10 mouse cellular contexts compared by ENCODE assay signal in the genomic region with DNA sequence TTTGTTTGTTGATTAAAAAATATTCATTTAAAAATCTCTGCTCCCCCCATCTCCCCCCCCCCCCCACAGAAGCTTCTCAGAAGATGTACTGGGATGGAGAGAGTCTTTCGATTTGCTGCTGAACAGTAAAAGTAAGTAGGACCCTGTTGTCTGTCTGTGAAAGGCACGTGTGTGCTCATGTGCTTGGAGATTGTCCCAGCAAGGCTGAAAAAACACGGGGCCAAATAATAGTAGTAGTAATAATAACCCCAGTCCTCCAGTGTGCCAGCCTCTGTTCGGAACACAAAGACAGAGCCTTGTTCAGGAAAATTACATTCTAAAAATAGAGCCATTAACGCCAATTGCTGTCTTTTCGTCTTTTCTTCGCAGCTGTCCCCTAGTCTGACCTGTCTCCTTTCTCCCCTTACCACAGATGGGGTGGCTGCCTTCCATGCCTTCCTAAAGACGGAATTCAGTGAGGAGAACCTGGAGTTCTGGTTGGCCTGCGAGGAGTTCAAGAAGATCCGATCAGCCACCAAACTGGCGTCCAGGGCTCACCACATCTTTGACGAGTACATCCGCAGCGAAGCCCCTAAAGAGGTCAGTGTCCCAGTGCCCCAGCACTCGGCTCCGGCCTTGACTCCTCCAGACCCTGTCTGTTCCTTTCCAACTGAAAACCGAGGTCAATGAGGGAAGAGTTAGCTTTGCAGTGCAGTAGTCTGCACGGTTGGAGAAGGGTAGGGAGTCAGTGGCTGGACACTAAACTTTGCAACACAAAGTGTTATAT. TPM values are rescaled to one million over a fixed set of nuclear protein-coding genes. Genes with fewer than 3 reads are reported as not detected.
DNase-seq lines count a peak whose midpoint lies in the region; ATAC-seq lines count a peak whose summit lies in the region.
"Had no signal": no experiment of that assay in that cellular context is flagged by ENCODE, and none has a peak within 500 bp of the region (broad histone marks: within the 10 kb centered on the region; RNA-seq: fewer than 3 reads in every experiment).

No protein-coding gene starts in this region.

- H3K27ac ChIP-seq in kidney, embryonic 14.5 days (ENCODE audit: low read depth, low read length): no peak overlapping the region
- H3K27ac ChIP-seq in embryonic facial prominence, embryonic 10.5 days (replicated peaks): peak overlapping the region; percentile 35; the same call in 1 of the 2 replicates
- H3K27ac ChIP-seq in hindbrain, embryonic 12.5 days: peak overlapping the region; percentile 7; the same call in 1 of the 2 replicates
- H3K27ac ChIP-seq in midbrain, embryonic 15.5 days: no peak overlapping the region

- peaks cover 4% of the 10 kb centered on the region; the same call in 1 of the 2 replicates for H3K4me1 ChIP-seq in kidney, embryonic 14.5 days (ENCODE audit: control insufficient read depth, insufficient read depth, low read length)
- H3K4me1 ChIP-seq in embryonic facial prominence, embryonic 10.5 days: peaks cover 46% of the 10 kb centered on the region
- H3K4me1 ChIP-seq in hindbrain, embryonic 12.5 days: peaks cover 44% of the 10 kb centered on the region
- peaks cover 70% of the 10 kb centered on the region for H3K4me1 ChIP-seq in midbrain, embryonic 15.5 days

- H3K27me3 ChIP-seq in kidney, embryonic 14.5 days (ENCODE audit: control insufficient read depth, insufficient read depth, low read length): peaks cover 21% of the 10 kb centered on the region
- H3K27me3 ChIP-seq in embryonic facial prominence, embryonic 10.5 days (replicated peaks; ENCODE audit: low read depth, poor library complexity, severe bottlenecking): peaks cover 61% of the 10 kb centered on the region
- H3K27me3 ChIP-seq in hindbrain, embryonic 12.5 days: peaks cover 24% of the 10 kb centered on the region
- H3K27me3 ChIP-seq in midbrain, embryonic 15.5 days (replicated peaks): no peaks in the 10 kb centered on the region

- no peaks in the 10 kb centered on the region for H3K36me3 ChIP-seq in kidney, embryonic 14.5 days (ENCODE audit: control insufficient read depth, insufficient read depth, low read length)
- H3K36me3 ChIP-seq in embryonic facial prominence, embryonic 10.5 days (replicated peaks): peaks cover 11% of the 10 kb centered on the region
- 0 out of 2 replicates have a peak, but pooled peaks cover 5% of the 10 kb centered on the region for H3K36me3 ChIP-seq in hindbrain, embryonic 12.5 days
- H3K36me3 ChIP-seq in midbrain, embryonic 15.5 days (replicated peaks): no peaks in the 10 kb centered on the region

- no peak for ATAC-seq in kidney, embryonic 14.5 days (ENCODE audit: low FRiP score, low TSS enrichment)
- ATAC-seq in hindbrain, embryonic 12.5 days (ENCODE audit: low FRiP score): no peak
- no peak for ATAC-seq in midbrain, embryonic 15.5 days (replicated peaks)
- no peak for ATAC-seq in granulocyte monocyte progenitor cell, adult 5-6 weeks (replicated peaks; ENCODE audit: poor library complexity, severe bottlenecking)

- 71% methylated on average over 18 of the region's 18 CpGs for WGBS in kidney, embryonic 14.5 days
- WGBS in embryonic facial prominence, embryonic 10.5 days: 58% methylated on average over 18 of the region's 18 CpGs
- 61% methylated on average over 18 of the region's 18 CpGs for WGBS in hindbrain, embryonic 12.5 days
- WGBS in midbrain, embryonic 15.5 days: 59% methylated on average over 18 of the region's 18 CpGs

- peak overlapping the region; percentile 30; the same call in 1 of the 2 replicates for H3K4me3 ChIP-seq in kidney, embryonic 14.5 days (ENCODE audit: low read length)
- peak overlapping the region; percentile 63 for H3K4me3 ChIP-seq in embryonic facial prominence, embryonic 10.5 days
- peak overlapping the region; percentile 38 for H3K4me3 ChIP-seq in hindbrain, embryonic 12.5 days
- peak overlapping the region; percentile 53 for H3K4me3 ChIP-seq in midbrain, embryonic 15.5 days
- H3K4me3 ChIP-seq: erythroblast, embryonic 14.5 days had no signal

- H3K4me2 ChIP-seq in kidney, embryonic 14.5 days (replicated peaks; ENCODE audit: low read depth, low read length): 0 out of 2 replicates have a peak overlapping the region, but pooled peaks have one; percentile 68
- H3K4me2 ChIP-seq in hindbrain, embryonic 12.5 days (replicated peaks): peak overlapping the region; percentile 80
- H3K4me2 ChIP-seq in midbrain, embryonic 15.5 days: peak overlapping the region; percentile 84

- no peak overlapping the region for H3K9ac ChIP-seq in kidney, embryonic 14.5 days (ENCODE audit: low read depth, low read length)
- H3K9ac ChIP-seq in hindbrain, embryonic 12.5 days: peak overlapping the region; percentile 55; the same call in 1 of the 2 replicates
- H3K9ac ChIP-seq in midbrain, embryonic 15.5 days: no peak overlapping the region

- H3K9me3 ChIP-seq in kidney, embryonic 14.5 days (ENCODE audit: control insufficient read depth, low read length): no peaks in the 10 kb centered on the region
- H3K9me3 ChIP-seq in embryonic facial prominence, embryonic 10.5 days: no peaks in the 10 kb centered on the region
- no peaks in the 10 kb centered on the region for H3K9me3 ChIP-seq in hindbrain, embryonic 12.5 days (replicated peaks)
- H3K9me3 ChIP-seq in midbrain, embryonic 15.5 days: no peaks in the 10 kb centered on the region
- H3K9me3 ChIP-seq: megakaryocyte, embryonic 14.5 days had no signal

- DNase-seq in kidney, postnatal 14 days: no peak
- DNase-seq in embryonic facial prominence, embryonic 10.5 days (ENCODE audit: low spot score): no peak
- no peak for DNase-seq in T-cell, adult 2 months (ENCODE audit: low spot score)
- no peak for DNase-seq in spleen, adult 18-20 months

RNA-seq across cellular contexts. Expression of a gene that starts 1.6 kb away (rescaled TPM):
- 1.5 and 2.7 TPM in 2 replicates for polyA plus RNA-seq in kidney, embryonic 14.5 days (2014; fragmentation: Nextera tagmentation; extraction: Ambion mirVana)
- polyA plus RNA-seq in embryonic facial prominence, embryonic 10.5 days (2016; fragmentation: Nextera tagmentation; extraction: Ambion mirVana): 7.9 and 9.5 TPM in 2 replicates
- polyA plus RNA-seq in hindbrain, embryonic 12.5 days (2016; fragmentation: Nextera tagmentation; extraction: Ambion mirVana): 24.9 and 27.0 TPM in 2 replicates
- 20.7 and 24.0 TPM in 2 replicates for polyA plus RNA-seq in midbrain, embryonic 15.5 days (2015; fragmentation: Nextera tagmentation; extraction: Ambion mirVana)
- total RNA-seq in granulocyte monocyte progenitor cell, adult 5-6 weeks (2014; fragmentation: Nextera tagmentation): not detected in 2 replicates
- total RNA-seq in granulocyte monocyte progenitor cell, adult 5-6 weeks (2017): 0.17 TPM in 1 of 2 replicates, not detected in the other
- polyA plus RNA-seq: erythroblast, embryonic 14.5 days had no signal

RNA-seq across cellular contexts. Expression of a gene that starts 7.5 kb away (rescaled TPM):
- 6.5 and 7.5 TPM in 2 replicates for polyA plus RNA-seq in kidney, embryonic 14.5 days (2014; fragmentation: Nextera tagmentation; extraction: Ambion mirVana)
- polyA plus RNA-seq in embryonic facial prominence, embryonic 10.5 days (2016; fragmentation: Nextera tagmentation; extraction: Ambion mirVana): 8.0 and 9.5 TPM in 2 replicates
- 39.5 and 40.0 TPM in 2 replicates for polyA plus RNA-seq in hindbrain, embryonic 12.5 days (2016; fragmentation: Nextera tagmentation; extraction: Ambion mirVana)
- 47.9 and 48.3 TPM in 2 replicates for polyA plus RNA-seq in midbrain, embryonic 15.5 days (2015; fragmentation: Nextera tagmentation; extraction: Ambion mirVana)
- 35.9 and 55.9 TPM in 2 replicates for total RNA-seq in granulocyte monocyte progenitor cell, adult 5-6 weeks (2014; fragmentation: Nextera tagmentation)
- 52.3 and 72.8 TPM in 2 replicates for total RNA-seq in granulocyte monocyte progenitor cell, adult 5-6 weeks (2017)

Comparison
In these comparisons a context has a peak if more than half of its experiments do, and no peak if none do; other contexts are left out.
1. H3K27ac ChIP-seq: peak in embryonic facial prominence, embryonic 10.5 days (single experiment) and hindbrain, embryonic 12.5 days (single experiment); none in kidney, embryonic 14.5 days (single experiment) and midbrain, embryonic 15.5 days (single experiment).
2. Peak in every context shown above with its lines, with median percentiles within 50 percentile points of each other: H3K4me2 ChIP-seq and H3K4me3 ChIP-seq.